In the genomic region with DNA sequence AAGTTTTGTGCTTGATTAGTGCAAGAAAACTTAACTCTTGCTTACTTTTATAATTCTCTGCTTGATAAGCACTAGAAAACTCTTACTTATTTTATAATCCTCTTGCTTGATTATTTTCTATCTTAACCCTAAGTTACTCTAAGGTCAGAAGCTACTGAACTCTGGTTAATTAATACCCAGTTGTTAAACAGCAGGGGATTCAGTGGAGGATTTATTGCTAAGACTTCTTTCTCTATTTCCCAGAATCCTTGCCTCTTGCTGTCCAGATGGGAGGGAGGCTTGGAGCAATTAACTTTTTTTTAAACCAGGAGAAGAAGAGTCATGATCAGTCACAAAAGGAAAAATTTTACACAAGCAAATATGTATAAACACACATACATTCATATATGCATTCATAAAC, we compare ENCODE assay signal across 12 mouse cellular contexts. TPM values are rescaled to one million over a fixed set of nuclear protein-coding genes. Genes with fewer than 3 reads are reported as not detected.
"Had no signal": no experiment of that assay in that cellular context is flagged by ENCODE, and none has a peak within 500 bp of the region (broad histone marks: within the 10 kb centered on the region; RNA-seq: fewer than 3 reads in every experiment).

No protein-coding gene starts in this region.

- DNase-seq: kidney, postnatal 14 days; layer of hippocampus, adult 9-11 months; liver; liver, embryonic 13.5 days; lung, embryonic 14.5 days; right cerebral cortex, adult 18-20 months; right cerebral cortex, postnatal 14 days; right cerebral cortex, postnatal 4 days; thymus, adult 2 months; thymus, postnatal 14 days; thymus, postnatal 4 days had no signal

RNA-seq across cellular contexts. Expression of a gene that starts 21.3 kb away (rescaled TPM):
- total RNA-seq: left cerebral cortex, adult 18-20 months had no signal
